Mouse (Mus musculus): ENCODE results near the gene Cdc42bpb. TPM values are rescaled to one million over a fixed set of nuclear protein-coding genes. Genes with fewer than 3 reads are reported as not detected.
A peak's percentile ranks its signal among the peaks of the same experiment; 100 is the strongest.

Gene Cdc42bpb
- polyA plus RNA-seq, 1 experiment from 2014 or later: 32.5 TPM

GRCm38 (mm10) chr12:111309256-111309655 is 68.3 kb downstream of the Cdc42bpb start:
- H3K27ac ChIP-seq: no peak overlapping the region
- H3K36me3 ChIP-seq: peaks cover 77% of the 10 kb centered on the region
- no peak overlapping the region for H3K4me2 ChIP-seq
- ATAC-seq (ENCODE audit: insufficient read depth, low FRiP score, low read depth): no peak
- H3K4me3 ChIP-seq (replicated peaks): no peak overlapping the region
- no peaks in the 10 kb centered on the region for H3K4me1 ChIP-seq
- 75% methylated on average over 12 of the region's 12 CpGs for WGBS
- H3K27me3 ChIP-seq (replicated peaks): no peaks in the 10 kb centered on the region
- no peak overlapping the region for H3K9ac ChIP-seq
- H3K9me3 ChIP-seq: no peaks in the 10 kb centered on the region

GRCm38 (mm10) chr12:111306821-111307220 is 70.7 kb downstream of the Cdc42bpb start:
- peaks cover 77% of the 10 kb centered on the region for H3K36me3 ChIP-seq
- no peak overlapping the region for H3K4me2 ChIP-seq
- WGBS: 79% methylated on average over 8 of the region's 8 CpGs
- no peaks in the 10 kb centered on the region for H3K4me1 ChIP-seq
- no peak overlapping the region for H3K9ac ChIP-seq
- no peaks in the 10 kb centered on the region for H3K27me3 ChIP-seq (replicated peaks)
- H3K9me3 ChIP-seq: no peaks in the 10 kb centered on the region
- no peak for ATAC-seq (ENCODE audit: insufficient read depth, low FRiP score, low read depth)
- H3K4me3 ChIP-seq (replicated peaks): no peak overlapping the region
- H3K27ac ChIP-seq: no peak overlapping the region

- peaks cover 74% of the 10 kb centered on the region for H3K36me3 ChIP-seq
These were observed 73.7 kb downstream of the Cdc42bpb start for GRCm38 (mm10) chr12:111303702-111304337.

GRCm38 (mm10) chr12:111302018-111302345 is 75.5 kb downstream of the Cdc42bpb start:
- 91% methylated on average over 14 of the region's 14 CpGs for WGBS
- H3K27me3 ChIP-seq (replicated peaks): no peaks in the 10 kb centered on the region
- no peak for ATAC-seq (ENCODE audit: insufficient read depth, low FRiP score, low read depth)
- peaks cover 66% of the 10 kb centered on the region for H3K36me3 ChIP-seq
- H3K9me3 ChIP-seq: no peaks in the 10 kb centered on the region
- H3K4me2 ChIP-seq: no peak overlapping the region
- H3K4me3 ChIP-seq (replicated peaks): no peak overlapping the region
- no peak overlapping the region for H3K27ac ChIP-seq
- no peaks in the 10 kb centered on the region for H3K4me1 ChIP-seq
- no peak overlapping the region for H3K9ac ChIP-seq

More at GRCm38 (mm10) chr12:111303702-111304337, 73.7 kb downstream of the Cdc42bpb start:
- no peak overlapping the region for H3K4me3 ChIP-seq (replicated peaks)
- no peaks in the 10 kb centered on the region for H3K9me3 ChIP-seq
- no peak overlapping the region for H3K27ac ChIP-seq
- no peak overlapping the region for H3K4me2 ChIP-seq
- ATAC-seq (ENCODE audit: insufficient read depth, low FRiP score, low read depth): no peak
- H3K27me3 ChIP-seq (replicated peaks): no peaks in the 10 kb centered on the region
- WGBS: 93% methylated on average over 8 of the region's 8 CpGs
- no peak overlapping the region for H3K9ac ChIP-seq
- H3K4me1 ChIP-seq: no peaks in the 10 kb centered on the region

GRCm38 (mm10) chr12:111301322-111302017 is 76.0 kb downstream of the Cdc42bpb start:
- WGBS: 91% methylated on average over 27 of the region's 27 CpGs
- Histone ChIP-seq H3K4me2 (no peak overlapping the region), H3K27ac (no peak overlapping the region), H3K36me3 (peaks cover 63% of the 10 kb centered on the region), H3K9ac (no peak overlapping the region), H3K9me3 (no peaks in the 10 kb centered on the region), H3K4me3 (replicated peaks) (no peak overlapping the region), H3K4me1 (no peaks in the 10 kb centered on the region), H3K27me3 (replicated peaks) (no peaks in the 10 kb centered on the region)
- no peak for ATAC-seq (ENCODE audit: insufficient read depth, low FRiP score, low read depth)

- Histone ChIP-seq H3K9me3 (no peaks in the 10 kb centered on the region), H3K4me2 (no peak overlapping the region), H3K4me3 (replicated peaks) (no peak overlapping the region), H3K4me1 (no peaks in the 10 kb centered on the region), H3K27me3 (replicated peaks) (no peaks in the 10 kb centered on the region), H3K27ac (no peak overlapping the region), H3K36me3 (peaks cover 52% of the 10 kb centered on the region), H3K9ac (no peak overlapping the region)
- WGBS: 88% methylated on average over 12 of the region's 12 CpGs
- no peak for ATAC-seq (ENCODE audit: insufficient read depth, low FRiP score, low read depth)
These were observed 84.5 kb downstream of the Cdc42bpb start for GRCm38 (mm10) chr12:111293025-111293424.

- peak; percentile 39; the same call in 1 of the 2 replicates for ATAC-seq (ENCODE audit: insufficient read depth, low FRiP score, low read depth)
- H3K4me1 ChIP-seq: peaks cover 10% of the 10 kb centered on the region
These were observed 93.0 kb downstream of the Cdc42bpb start for GRCm38 (mm10) chr12:111284532-111284931.

GRCm38 (mm10) chr12:111283573-111283972 is 93.9 kb downstream of the Cdc42bpb start:
- no peak for ATAC-seq (ENCODE audit: insufficient read depth, low FRiP score, low read depth)
- Histone ChIP-seq H3K9me3 (no peaks in the 10 kb centered on the region), H3K36me3 (no peaks in the 10 kb centered on the region), H3K9ac (no peak overlapping the region), H3K4me1 (peaks cover 10% of the 10 kb centered on the region), H3K4me3 (replicated peaks) (no peak overlapping the region), H3K27ac (no peak overlapping the region), H3K4me2 (no peak overlapping the region), H3K27me3 (replicated peaks) (no peaks in the 10 kb centered on the region)
- WGBS: 70% methylated on average over 4 of the region's 4 CpGs

More at GRCm38 (mm10) chr12:111284532-111284931, 93.0 kb downstream of the Cdc42bpb start:
- Histone ChIP-seq H3K27me3 (replicated peaks) (no peaks in the 10 kb centered on the region), H3K9me3 (no peaks in the 10 kb centered on the region), H3K27ac (no peak overlapping the region), H3K4me3 (replicated peaks) (0 out of 2 replicates have a peak overlapping the region, but pooled peaks have one; percentile 5), H3K9ac (no peak overlapping the region), H3K36me3 (no peaks in the 10 kb centered on the region), H3K4me2 (peak overlapping the region; percentile 27; the same call in 1 of the 2 replicates)
- 37% methylated on average over 10 of the region's 10 CpGs for WGBS

GRCm38 (mm10) chr12:111276371-111276770 is 101.1 kb downstream of the Cdc42bpb start:
- H3K4me2 ChIP-seq: no peak overlapping the region
- H3K9me3 ChIP-seq: no peaks in the 10 kb centered on the region
- H3K4me3 ChIP-seq (replicated peaks): no peak overlapping the region
- no peak overlapping the region for H3K9ac ChIP-seq
- peaks cover 29% of the 10 kb centered on the region for H3K4me1 ChIP-seq
- ATAC-seq (ENCODE audit: insufficient read depth, low FRiP score, low read depth): no peak
- WGBS: 47% methylated on average over 6 of the region's 6 CpGs
- no peaks in the 10 kb centered on the region for H3K36me3 ChIP-seq
- H3K27ac ChIP-seq: no peak overlapping the region
- H3K27me3 ChIP-seq (replicated peaks): peaks cover 58% of the 10 kb centered on the region

- Histone ChIP-seq H3K4me1 (peaks cover 36% of the 10 kb centered on the region), H3K4me2 (peak overlapping the region; percentile 85), H3K4me3 (replicated peaks) (peak overlapping the region; percentile 42), H3K36me3 (no peaks in the 10 kb centered on the region), H3K27me3 (replicated peaks) (peaks cover 68% of the 10 kb centered on the region), H3K9ac (no peak overlapping the region), H3K27ac (no peak overlapping the region), H3K9me3 (no peaks in the 10 kb centered on the region)
- under 1% methylated on average over 57 of the region's 58 CpGs for WGBS
- 0 out of 2 replicates have a peak, but pooled peaks have one; percentile 25 for ATAC-seq (ENCODE audit: insufficient read depth, low FRiP score, low read depth)
These were observed 102.2 kb downstream of the Cdc42bpb start for GRCm38 (mm10) chr12:111275150-111275841.

GRCm38 (mm10) chr12:111274447-111275149 is 102.9 kb downstream of the Cdc42bpb start:
- H3K4me3 ChIP-seq (replicated peaks): peak overlapping the region; percentile 42
- no peaks in the 10 kb centered on the region for H3K36me3 ChIP-seq
- 2% methylated on average over 80 of the region's 80 CpGs for WGBS

More at GRCm38 (mm10) chr12:111274447-111275149, 102.9 kb downstream of the Cdc42bpb start:
- Histone ChIP-seq H3K9me3 (no peaks in the 10 kb centered on the region), H3K4me1 (peaks cover 36% of the 10 kb centered on the region), H3K4me2 (peak overlapping the region; percentile 85), H3K9ac (no peak overlapping the region), H3K27me3 (replicated peaks) (peaks cover 75% of the 10 kb centered on the region), H3K27ac (no peak overlapping the region)
- no peak for ATAC-seq (ENCODE audit: insufficient read depth, low FRiP score, low read depth)
